Mouse (Mus musculus): ENCODE results near the gene Tmem107.
A peak's percentile ranks its signal among the peaks of the same experiment; 100 is the strongest.

Tmem107 gene

GRCm38 (mm10) chr11:69070590-69071222 is at the start of gene Tmem107:
TSS of gene Tmem107 (plus strand) at chr11:69070806.
- DNase-seq (ENCODE audit: low read depth, low spot score): peak; percentile 98

GRCm38 (mm10) chr11:69026562-69026961 is 44.0 kb upstream of the Tmem107 start:
- DNase-seq (ENCODE audit: low read depth, low spot score): no peak

GRCm38 (mm10) chr11:69028805-69029204 is 41.8 kb upstream of the Tmem107 start:
- peak; percentile 54 for DNase-seq (ENCODE audit: low read depth, low spot score)

GRCm38 (mm10) chr11:69033552-69033951 is 37.1 kb upstream of the Tmem107 start:
- DNase-seq (ENCODE audit: low read depth, low spot score): no peak

- no peak for DNase-seq (ENCODE audit: low read depth, low spot score)
These were observed 36.0 kb upstream of the Tmem107 start for GRCm38 (mm10) chr11:69034585-69034984.

- DNase-seq (ENCODE audit: low read depth, low spot score): no peak
These were observed 35.2 kb upstream of the Tmem107 start for GRCm38 (mm10) chr11:69035411-69035810.

GRCm38 (mm10) chr11:69035849-69036248 is 34.8 kb upstream of the Tmem107 start:
- DNase-seq (ENCODE audit: low read depth, low spot score): peak; percentile 72

- peak; percentile 89 for DNase-seq (ENCODE audit: low read depth, low spot score)
These were observed 33.9 kb upstream of the Tmem107 start for GRCm38 (mm10) chr11:69036486-69037230.

- DNase-seq (ENCODE audit: low read depth, low spot score): peak; percentile 91
These were observed 33.2 kb upstream of the Tmem107 start for GRCm38 (mm10) chr11:69037231-69038061.

GRCm38 (mm10) chr11:69038173-69038572 is 32.4 kb upstream of the Tmem107 start:
- no peak for DNase-seq (ENCODE audit: low read depth, low spot score)

- peak; percentile 94 for DNase-seq (ENCODE audit: low read depth, low spot score)
These were observed 24.8 kb upstream of the Tmem107 start, which contains the start of gene Aurkb for GRCm38 (mm10) chr11:69045531-69046394. TSS of gene Aurkb (plus strand) at chr11:69045647.

- DNase-seq (ENCODE audit: low read depth, low spot score): peak; percentile 29
These were observed 24.2 kb upstream of the Tmem107 start for GRCm38 (mm10) chr11:69046395-69046774.

- no peak for DNase-seq (ENCODE audit: low read depth, low spot score)
These were observed 23.0 kb upstream of the Tmem107 start for GRCm38 (mm10) chr11:69047592-69047991.

GRCm38 (mm10) chr11:69048151-69048550 is 22.5 kb upstream of the Tmem107 start:
- DNase-seq (ENCODE audit: low read depth, low spot score): no peak

GRCm38 (mm10) chr11:69050748-69051147 is 19.9 kb upstream of the Tmem107 start:
- DNase-seq (ENCODE audit: low read depth, low spot score): no peak

GRCm38 (mm10) chr11:69051771-69052170 is 18.8 kb upstream of the Tmem107 start:
- DNase-seq (ENCODE audit: low read depth, low spot score): no peak

- DNase-seq (ENCODE audit: low read depth, low spot score): no peak
These were observed 17.7 kb upstream of the Tmem107 start for GRCm38 (mm10) chr11:69052824-69053421.

- no peak for DNase-seq (ENCODE audit: low read depth, low spot score)
These were observed 16.8 kb upstream of the Tmem107 start for GRCm38 (mm10) chr11:69053848-69054247.

GRCm38 (mm10) chr11:69058265-69058664 is 12.3 kb upstream of the Tmem107 start:
- no peak for DNase-seq (ENCODE audit: low read depth, low spot score)

GRCm38 (mm10) chr11:69058729-69059356 is 11.8 kb upstream of the Tmem107 start:
- peak; percentile 49 for DNase-seq (ENCODE audit: low read depth, low spot score)
